Mouse (Mus musculus): ENCODE results near the gene Nedd9. TPM values are rescaled to one million over a fixed set of nuclear protein-coding genes. Genes with fewer than 3 reads are reported as not detected.

The Nedd9 gene
- polyA plus RNA-seq, 1 experiment from 2014 or later: 13.7 TPM

DNA sequence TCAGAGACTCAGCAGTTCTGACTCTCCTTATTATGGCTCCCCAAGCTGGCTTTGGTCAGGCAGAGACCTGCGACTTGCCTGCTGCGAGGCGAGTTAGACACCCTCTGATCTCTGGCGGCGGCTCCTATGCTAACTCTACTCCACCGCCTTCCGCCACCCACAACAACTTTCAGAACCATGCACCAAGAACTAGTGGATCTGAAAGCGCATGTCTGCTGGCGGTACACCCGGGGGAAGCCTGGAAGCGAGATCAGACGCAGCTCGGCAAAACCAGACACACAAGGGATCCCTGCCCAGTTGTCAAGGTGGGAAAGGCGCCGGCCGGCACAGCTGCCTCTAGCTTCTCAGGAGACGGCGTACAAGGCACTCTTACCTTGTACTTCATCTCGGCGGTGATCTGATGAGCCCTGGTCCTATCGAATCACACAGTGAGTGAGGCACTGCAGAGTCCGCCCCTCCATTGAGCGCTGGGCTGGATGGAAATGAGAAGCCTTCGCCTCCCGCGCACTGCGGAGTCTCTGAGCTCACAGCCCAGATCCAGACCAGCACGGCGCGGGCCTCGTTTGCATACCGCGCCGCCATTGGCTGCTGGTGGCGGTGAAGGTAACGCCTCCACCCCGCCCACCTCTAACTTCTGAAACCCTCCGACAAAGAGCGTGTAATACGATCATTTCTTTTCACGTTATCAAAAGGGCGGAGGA is 128.5 kb downstream of the Nedd9 start:
- peak overlapping the region; percentile 80 for H3K9ac ChIP-seq
- H3K36me3 ChIP-seq: no peaks in the 10 kb centered on the region
- WGBS: under 1% methylated on average over 42 of the region's 42 CpGs
- H3K27me3 ChIP-seq: no peaks in the 10 kb centered on the region
- no peaks in the 10 kb centered on the region for H3K9me3 ChIP-seq
- H3K4me2 ChIP-seq: peak overlapping the region; percentile 85
- peak overlapping the region; percentile 70 for H3K4me3 ChIP-seq
- ATAC-seq (ENCODE audit: low read depth): peak; percentile 99
- H3K4me1 ChIP-seq (replicated peaks): peaks cover 67% of the 10 kb centered on the region
- H3K27ac ChIP-seq (replicated peaks): peak overlapping the region; percentile 95

DNA sequence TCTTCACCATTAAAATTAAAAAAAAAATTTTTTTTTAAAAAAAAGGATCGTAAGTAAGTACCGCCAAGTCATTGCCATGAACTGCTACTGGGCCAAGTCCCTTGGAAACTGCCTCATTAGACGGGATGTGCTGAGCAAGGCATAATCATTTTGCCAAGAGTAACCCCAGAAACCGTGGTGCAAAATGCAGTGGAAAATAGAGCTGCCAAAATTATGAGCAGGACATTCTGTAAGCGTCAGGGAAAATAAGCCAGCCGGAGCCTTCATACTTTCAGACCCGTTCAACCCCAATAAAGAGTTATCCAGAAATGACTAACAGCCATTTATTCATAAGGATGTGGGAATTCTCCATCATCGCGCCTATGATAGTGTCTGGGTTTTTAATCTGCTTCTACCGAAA is 129.2 kb downstream of the Nedd9 start:
- 9% methylated on average over 10 of the region's 10 CpGs for WGBS

DNA sequence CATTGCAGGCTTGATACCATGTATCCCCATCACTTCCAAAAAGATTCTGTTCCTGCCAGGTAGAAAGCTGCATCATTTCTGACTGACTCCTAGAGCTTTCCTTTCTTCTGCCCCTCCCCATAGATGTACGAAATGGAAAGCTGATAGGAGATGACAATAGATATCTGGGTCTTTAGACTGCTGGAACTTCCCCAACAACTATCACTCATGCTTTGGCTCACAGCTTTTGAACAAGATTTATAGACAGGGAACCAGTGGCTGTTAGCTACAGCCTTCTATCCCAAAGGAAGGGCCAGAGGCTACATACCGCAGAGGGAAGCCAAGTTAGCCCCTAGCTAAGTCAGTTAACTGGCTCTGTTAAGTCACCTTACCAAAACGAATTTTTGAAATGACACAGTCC is 129.6 kb downstream of the Nedd9 start:
- Histone ChIP-seq H3K4me2 (peak overlapping the region; percentile 85), H3K4me1 (replicated peaks) (peaks cover 74% of the 10 kb centered on the region), H3K4me3 (peak overlapping the region; percentile 70), H3K9ac (peak overlapping the region; percentile 80), H3K36me3 (no peaks in the 10 kb centered on the region), H3K27me3 (no peaks in the 10 kb centered on the region), H3K27ac (replicated peaks) (0 out of 2 replicates have a peak overlapping the region, but pooled peaks have one; percentile 95), H3K9me3 (no peaks in the 10 kb centered on the region)
- no peak for ATAC-seq (ENCODE audit: low read depth)
- 10% methylated on average over 3 of the region's 3 CpGs for WGBS

More for the DNA sequence above, 129.2 kb downstream of the Nedd9 start:
- H3K4me3 ChIP-seq: peak overlapping the region; percentile 70
- H3K4me2 ChIP-seq: peak overlapping the region; percentile 85
- peaks cover 70% of the 10 kb centered on the region for H3K4me1 ChIP-seq (replicated peaks)
- H3K27me3 ChIP-seq: no peaks in the 10 kb centered on the region
- peak overlapping the region; percentile 80 for H3K9ac ChIP-seq
- no peak for ATAC-seq (ENCODE audit: low read depth)
- H3K9me3 ChIP-seq: no peaks in the 10 kb centered on the region
- no peaks in the 10 kb centered on the region for H3K36me3 ChIP-seq
- H3K27ac ChIP-seq (replicated peaks): peak overlapping the region; percentile 95

DNA sequence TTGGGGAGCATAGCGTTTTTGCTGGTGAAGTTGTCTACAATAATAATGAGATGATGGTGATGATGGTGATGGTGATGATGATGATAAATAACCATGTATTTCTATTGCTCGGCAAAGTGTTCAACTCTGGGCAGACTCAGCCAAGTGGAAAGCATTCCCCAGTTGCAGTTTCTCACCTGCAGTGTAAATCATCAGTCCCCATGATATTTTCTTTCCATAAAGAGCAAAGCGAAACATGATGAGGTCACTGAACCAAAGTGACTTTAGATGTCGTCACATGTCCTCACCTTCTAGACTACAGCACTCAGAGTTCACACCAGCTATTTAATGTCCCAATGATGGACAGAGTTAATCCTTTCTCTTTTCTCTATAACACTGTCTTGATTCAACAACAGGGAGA is 130.0 kb downstream of the Nedd9 start:
- Histone ChIP-seq H3K27ac (replicated peaks) (no peak overlapping the region), H3K36me3 (no peaks in the 10 kb centered on the region), H3K9me3 (no peaks in the 10 kb centered on the region), H3K4me1 (replicated peaks) (peaks cover 78% of the 10 kb centered on the region), H3K27me3 (no peaks in the 10 kb centered on the region), H3K4me3 (peak overlapping the region; percentile 70), H3K4me2 (peak overlapping the region; percentile 85), H3K9ac (peak overlapping the region; percentile 80)
- no peak for ATAC-seq (ENCODE audit: low read depth)
- 30% methylated on average over 4 of the region's 4 CpGs for WGBS

DNA sequence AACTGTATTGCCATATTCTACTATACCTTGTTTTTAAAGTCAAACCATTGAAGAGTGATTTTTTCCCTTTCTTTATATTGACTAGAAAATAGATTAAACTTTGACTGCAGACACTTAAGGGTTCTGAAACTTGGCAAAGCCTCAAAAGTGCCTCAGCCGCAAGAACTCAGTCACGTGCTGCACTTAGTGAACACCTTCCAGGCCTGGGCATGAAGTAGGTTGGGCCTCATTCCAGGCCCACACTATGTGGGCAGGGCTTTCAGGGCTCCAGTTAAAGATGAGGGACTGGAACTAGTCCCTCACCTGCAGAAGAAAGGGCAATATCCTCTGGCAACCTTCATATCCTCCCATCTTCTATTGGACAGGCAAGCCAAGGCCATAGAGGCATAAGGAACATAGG is 131.6 kb downstream of the Nedd9 start:
- H3K4me1 ChIP-seq (replicated peaks): peaks cover 76% of the 10 kb centered on the region
- ATAC-seq (ENCODE audit: low read depth): no peak
- H3K4me3 ChIP-seq: peak overlapping the region; percentile 10; the same call in 1 of the 2 replicates
- WGBS: 15% methylated on average over 2 of the region's 2 CpGs
- H3K4me2 ChIP-seq: peak overlapping the region; percentile 85
- no peaks in the 10 kb centered on the region for H3K9me3 ChIP-seq
- H3K36me3 ChIP-seq: no peaks in the 10 kb centered on the region
- no peaks in the 10 kb centered on the region for H3K27me3 ChIP-seq
- H3K9ac ChIP-seq: no peak overlapping the region
- H3K27ac ChIP-seq (replicated peaks): no peak overlapping the region

DNA sequence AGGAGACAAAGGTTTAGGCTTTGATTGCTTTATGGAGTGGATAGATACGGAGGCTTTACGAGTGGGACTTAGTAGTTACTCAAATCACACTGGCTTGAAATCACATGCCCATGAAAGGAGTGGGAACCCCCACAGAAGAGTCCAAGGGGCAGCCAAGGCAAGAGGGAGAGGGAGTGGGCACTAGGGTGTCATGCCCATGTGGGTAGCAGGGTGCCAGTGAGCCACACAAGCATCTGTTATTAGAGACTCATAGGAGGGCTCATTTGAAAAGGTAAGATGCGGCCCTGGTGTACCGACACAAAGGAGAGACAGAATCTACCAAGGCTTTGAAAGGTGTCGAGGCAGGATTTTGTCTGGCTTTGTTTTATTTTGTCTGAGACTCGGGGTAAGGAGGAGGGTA is 132.6 kb downstream of the Nedd9 start:
- no peak for ATAC-seq (ENCODE audit: low read depth)
- peak overlapping the region; percentile 85 for H3K4me2 ChIP-seq
- H3K27ac ChIP-seq (replicated peaks): peak overlapping the region; percentile 14; the same call in 1 of the 2 replicates
- no peaks in the 10 kb centered on the region for H3K27me3 ChIP-seq
- H3K36me3 ChIP-seq: no peaks in the 10 kb centered on the region
- peak overlapping the region; percentile 19 for H3K4me3 ChIP-seq
- 17% methylated on average over 6 of the region's 6 CpGs for WGBS
- peaks cover 66% of the 10 kb centered on the region for H3K4me1 ChIP-seq (replicated peaks)
- peak overlapping the region; percentile 54 for H3K9ac ChIP-seq
- H3K9me3 ChIP-seq: no peaks in the 10 kb centered on the region

DNA sequence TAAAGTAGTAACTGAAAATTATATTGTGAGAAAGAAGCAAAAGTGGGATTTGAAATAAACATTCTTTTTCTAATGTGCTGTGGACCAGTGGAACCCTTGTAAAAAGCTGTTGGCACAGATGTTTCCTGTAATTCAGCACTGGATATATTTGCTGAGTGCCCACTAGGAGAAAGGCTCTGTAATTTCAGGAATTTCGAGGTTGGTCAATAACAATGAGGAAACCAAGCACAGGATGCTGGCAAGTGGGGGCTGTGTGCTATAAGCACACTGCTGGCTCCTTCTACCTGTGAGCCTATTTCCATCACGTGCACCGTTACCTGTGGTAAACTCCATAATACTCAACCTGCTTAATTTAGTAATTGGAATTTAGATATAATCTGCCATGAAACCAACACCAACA is 133.5 kb downstream of the Nedd9 start:
- Histone ChIP-seq H3K9ac (no peak overlapping the region), H3K9me3 (no peaks in the 10 kb centered on the region), H3K27me3 (no peaks in the 10 kb centered on the region), H3K4me2 (peak overlapping the region; percentile 85), H3K4me3 (no peak overlapping the region), H3K27ac (replicated peaks) (no peak overlapping the region), H3K36me3 (no peaks in the 10 kb centered on the region), H3K4me1 (replicated peaks) (peaks cover 62% of the 10 kb centered on the region)
- 75% methylated on average over 3 of the region's 3 CpGs for WGBS
- no peak for ATAC-seq (ENCODE audit: low read depth)

DNA sequence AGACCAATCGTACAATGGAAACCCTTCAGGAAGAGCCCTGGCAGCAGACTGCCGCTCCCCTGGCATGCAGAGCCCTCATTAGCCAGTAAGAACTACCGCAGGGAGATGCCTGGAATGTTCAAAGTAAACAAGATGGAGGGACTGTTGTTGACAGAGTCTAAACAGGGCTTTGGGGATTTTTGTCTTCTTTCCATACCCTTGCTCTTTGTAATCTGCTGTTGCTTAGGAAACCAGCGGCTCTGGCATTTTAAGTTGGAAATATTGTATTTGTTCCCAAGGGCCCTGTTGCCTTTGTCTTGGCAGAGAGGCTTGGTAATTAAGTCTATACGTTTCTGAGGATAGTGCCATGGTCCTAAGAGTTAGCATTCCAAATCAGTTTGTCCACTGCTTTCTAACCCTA is 134.8 kb downstream of the Nedd9 start:
- Histone ChIP-seq H3K4me2 (0 out of 2 replicates have a peak overlapping the region, but pooled peaks have one; percentile 5), H3K27me3 (no peaks in the 10 kb centered on the region), H3K36me3 (no peaks in the 10 kb centered on the region), H3K9ac (no peak overlapping the region), H3K4me3 (no peak overlapping the region), H3K4me1 (replicated peaks) (peaks cover 51% of the 10 kb centered on the region), H3K27ac (replicated peaks) (peak overlapping the region; percentile 76), H3K9me3 (no peaks in the 10 kb centered on the region)
- peak; percentile 57; the same call in 1 of the 2 replicates for ATAC-seq (ENCODE audit: low read depth)
- WGBS: 19% methylated on average over 5 of the region's 5 CpGs

DNA sequence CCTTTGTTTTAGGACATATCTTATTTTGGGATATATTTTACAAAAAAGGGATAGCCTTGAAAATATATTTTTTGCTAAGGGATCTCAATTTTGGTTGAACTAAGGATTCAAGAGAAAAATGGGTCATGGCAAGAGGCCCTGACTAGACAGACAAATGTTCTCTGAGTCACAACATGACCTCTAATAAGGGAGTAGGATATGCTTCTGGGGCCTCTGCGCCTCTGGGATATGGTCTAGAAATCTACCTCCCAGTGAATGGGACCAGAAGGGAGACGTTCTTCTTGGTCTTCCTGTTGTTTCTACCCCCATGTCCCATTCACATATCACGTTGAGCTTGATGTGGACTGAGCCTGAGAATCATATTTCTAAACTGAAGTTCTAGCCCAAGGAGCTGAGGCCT is 136.6 kb downstream of the Nedd9 start:
- no peaks in the 10 kb centered on the region for H3K36me3 ChIP-seq
- WGBS: 82% methylated on average over 3 of the region's 3 CpGs
- H3K9ac ChIP-seq: no peak overlapping the region
- no peak overlapping the region for H3K4me3 ChIP-seq
- H3K4me1 ChIP-seq (replicated peaks): peaks cover 42% of the 10 kb centered on the region
- H3K4me2 ChIP-seq: no peak overlapping the region
- H3K27ac ChIP-seq (replicated peaks): no peak overlapping the region
- no peak for ATAC-seq (ENCODE audit: low read depth)
- no peaks in the 10 kb centered on the region for H3K27me3 ChIP-seq
- no peaks in the 10 kb centered on the region for H3K9me3 ChIP-seq

DNA sequence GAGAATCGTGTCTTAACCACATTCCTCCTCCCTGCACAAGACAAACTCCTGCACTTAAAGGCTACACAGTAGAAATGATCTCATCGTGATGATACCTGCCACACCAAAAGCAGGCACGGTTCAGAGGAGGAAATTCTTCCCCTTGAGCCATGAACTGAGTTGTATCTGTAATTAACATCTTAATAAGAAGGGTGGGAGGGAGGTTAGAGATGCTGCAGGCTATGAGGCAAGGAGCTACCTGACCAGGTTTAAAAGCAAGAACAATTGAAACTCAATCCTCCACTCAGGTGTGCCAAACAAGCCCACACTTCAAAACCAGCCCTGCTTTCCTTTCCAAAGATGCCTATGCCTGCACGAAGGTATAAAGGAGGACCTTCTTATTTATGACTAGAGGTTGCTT is 137.4 kb downstream of the Nedd9 start:
- H3K4me2 ChIP-seq: no peak overlapping the region
- no peak overlapping the region for H3K9ac ChIP-seq
- H3K4me3 ChIP-seq: no peak overlapping the region
- no peaks in the 10 kb centered on the region for H3K27me3 ChIP-seq
- H3K36me3 ChIP-seq: no peaks in the 10 kb centered on the region
- WGBS: 55% methylated on average over 4 of the region's 4 CpGs
- peaks cover 42% of the 10 kb centered on the region for H3K4me1 ChIP-seq (replicated peaks)
- no peak for ATAC-seq (ENCODE audit: low read depth)
- no peak overlapping the region for H3K27ac ChIP-seq (replicated peaks)
- H3K9me3 ChIP-seq: no peaks in the 10 kb centered on the region

DNA sequence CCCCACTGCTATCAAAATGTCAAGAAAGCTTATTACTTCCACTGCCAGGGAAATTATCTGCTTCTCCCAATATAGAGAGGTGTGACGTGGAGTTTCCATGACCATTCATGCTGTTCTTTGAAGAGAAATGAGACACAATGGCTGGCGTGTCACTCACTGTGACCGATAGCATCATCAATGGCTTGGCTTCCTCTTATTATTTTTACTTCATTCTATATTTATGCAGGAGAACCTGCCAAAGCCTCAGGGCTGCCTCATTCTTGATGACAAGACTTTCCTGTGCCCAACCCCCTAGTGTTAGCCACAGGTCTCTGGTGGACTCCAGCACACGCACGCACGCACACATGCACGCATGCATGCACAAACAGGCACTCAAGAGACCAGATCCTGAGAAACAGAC is 141.4 kb downstream of the Nedd9 start:
- Histone ChIP-seq H3K27me3 (no peaks in the 10 kb centered on the region), H3K9me3 (no peaks in the 10 kb centered on the region), H3K4me3 (no peak overlapping the region), H3K27ac (replicated peaks) (peak overlapping the region; percentile 7; the same call in 1 of the 2 replicates), H3K4me1 (replicated peaks) (peaks cover 15% of the 10 kb centered on the region), H3K4me2 (no peak overlapping the region), H3K9ac (no peak overlapping the region), H3K36me3 (no peaks in the 10 kb centered on the region)
- no peak for ATAC-seq (ENCODE audit: low read depth)
- 76% methylated on average over 7 of the region's 7 CpGs for WGBS

DNA sequence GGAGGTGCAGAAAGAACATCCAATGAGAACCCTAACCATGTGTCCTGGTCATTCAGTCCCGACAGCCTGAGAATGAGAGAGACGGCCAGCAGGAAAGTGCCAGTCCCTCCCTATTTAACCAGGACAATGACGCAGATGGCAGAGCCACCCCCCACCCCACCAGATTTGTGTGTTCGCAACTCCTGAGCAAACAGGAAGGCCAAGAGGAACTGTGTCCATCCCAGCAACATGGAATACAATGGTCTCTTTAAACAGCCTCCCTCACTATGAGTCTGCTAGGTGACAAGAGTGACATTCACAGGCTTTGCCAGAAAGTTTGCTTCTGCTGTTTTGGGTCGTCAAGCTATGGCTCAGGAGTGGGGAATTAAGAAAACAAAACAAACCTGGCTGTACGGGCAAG is 141.9 kb downstream of the Nedd9 start:
- H3K4me3 ChIP-seq: no peak overlapping the region

DNA sequence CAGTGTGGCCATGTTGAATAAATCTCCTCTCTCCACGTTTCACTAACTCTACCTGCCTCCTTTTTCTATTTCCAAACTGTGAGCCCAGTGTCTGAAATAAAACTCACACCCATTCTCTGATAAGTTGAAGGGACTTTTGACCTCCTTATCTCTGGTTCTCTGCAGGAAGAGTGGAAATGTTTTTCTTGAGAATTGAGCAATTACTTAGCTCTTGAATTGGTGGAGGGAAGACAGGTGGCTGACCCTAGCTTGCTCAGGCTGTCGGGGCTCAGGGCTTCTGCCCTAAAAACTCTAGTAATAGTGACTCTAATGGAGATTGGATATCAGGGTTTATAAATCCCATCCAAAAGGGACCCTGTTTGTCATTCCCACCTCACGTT is 143.3 kb downstream of the Nedd9 start:
- ATAC-seq (ENCODE audit: low read depth): no peak
- Histone ChIP-seq H3K4me1 (replicated peaks) (peaks cover 25% of the 10 kb centered on the region), H3K4me3 (no peak overlapping the region), H3K27me3 (no peaks in the 10 kb centered on the region), H3K36me3 (no peaks in the 10 kb centered on the region), H3K27ac (replicated peaks) (no peak overlapping the region), H3K9ac (no peak overlapping the region), H3K4me2 (no peak overlapping the region), H3K9me3 (no peaks in the 10 kb centered on the region)
- 85% methylated on average over 3 of the region's 3 CpGs for WGBS

More for the DNA sequence above, 141.9 kb downstream of the Nedd9 start:
- Histone ChIP-seq H3K27ac (replicated peaks) (0 out of 2 replicates have a peak overlapping the region, but pooled peaks have one; percentile 7), H3K9me3 (no peaks in the 10 kb centered on the region), H3K36me3 (no peaks in the 10 kb centered on the region), H3K4me1 (replicated peaks) (peaks cover 16% of the 10 kb centered on the region), H3K9ac (no peak overlapping the region), H3K27me3 (no peaks in the 10 kb centered on the region), H3K4me2 (no peak overlapping the region)
- no peak for ATAC-seq (ENCODE audit: low read depth)
- 42% methylated on average over 6 of the region's 6 CpGs for WGBS
